Mouse (Mus musculus) kidney, adult 10 weeks (tissue): ENCODE data around the gene Morn5. TPM values are rescaled to one million over a fixed set of nuclear protein-coding genes. Genes with fewer than 3 reads are reported as not detected.

Source experiments
- polyA plus RNA-seq: library from polyadenylated mRNA; stranded (reverse); fragments of 350-450 nt; fragmentation: Illumina TruSeq; extraction: RNeasy Lipid Tissue Mini Kit (QIAGEN cat#74804); gene quantifications from one replicate; pipeline ENCODE4 v1.2.3, GENCODE M21; 2014; ENCODE audit warnings: low read depth, low replicate concordance

Morn5 gene
- not detected for polyA plus RNA-seq

DNA sequence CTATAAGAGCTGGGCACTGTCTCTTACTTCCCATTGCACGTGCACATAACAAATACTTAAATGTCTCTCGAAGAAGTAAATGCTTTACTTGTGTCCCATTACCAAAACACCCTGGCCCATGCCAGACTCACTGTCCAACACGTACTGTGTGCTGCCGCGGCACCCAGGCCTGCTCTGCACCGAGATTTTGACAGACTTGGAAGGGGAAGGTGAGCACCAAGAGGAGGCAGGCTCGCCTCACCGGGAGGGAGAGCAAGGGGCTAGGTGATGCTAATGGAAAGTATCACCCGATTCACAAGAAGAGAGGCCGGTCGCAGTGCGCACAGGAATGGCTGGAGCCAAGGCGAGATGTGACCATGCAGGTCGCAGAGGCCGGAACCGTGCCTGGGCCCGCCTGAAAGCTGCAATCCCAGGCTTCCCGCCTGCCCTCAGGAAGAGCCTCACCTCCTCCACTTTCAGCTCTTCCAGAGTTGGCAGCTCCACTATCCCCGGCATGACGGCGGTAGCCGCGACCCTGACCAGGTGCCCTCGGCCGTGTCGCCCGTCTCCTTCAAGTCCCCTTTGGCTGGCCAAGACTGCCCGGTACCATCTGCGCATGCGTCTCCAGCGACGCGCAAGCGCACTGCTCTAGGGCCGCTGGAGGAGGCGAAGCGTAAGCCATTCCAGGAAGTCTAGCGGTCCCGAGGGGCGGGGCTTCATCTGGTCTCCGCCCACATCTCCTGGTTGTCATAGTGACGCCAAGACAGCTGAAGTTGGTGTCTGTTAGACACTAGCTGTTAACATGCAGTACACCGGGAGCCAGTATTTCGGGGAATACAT, at the start of gene Morn5, which contains the start of gene Ndufa8:
Morn5 (plus strand) TSS at position 711 of the 819 bp plus-strand sequence.
Ndufa8 (minus strand) TSS at position 659 of the 819 bp plus-strand sequence.

DNA sequence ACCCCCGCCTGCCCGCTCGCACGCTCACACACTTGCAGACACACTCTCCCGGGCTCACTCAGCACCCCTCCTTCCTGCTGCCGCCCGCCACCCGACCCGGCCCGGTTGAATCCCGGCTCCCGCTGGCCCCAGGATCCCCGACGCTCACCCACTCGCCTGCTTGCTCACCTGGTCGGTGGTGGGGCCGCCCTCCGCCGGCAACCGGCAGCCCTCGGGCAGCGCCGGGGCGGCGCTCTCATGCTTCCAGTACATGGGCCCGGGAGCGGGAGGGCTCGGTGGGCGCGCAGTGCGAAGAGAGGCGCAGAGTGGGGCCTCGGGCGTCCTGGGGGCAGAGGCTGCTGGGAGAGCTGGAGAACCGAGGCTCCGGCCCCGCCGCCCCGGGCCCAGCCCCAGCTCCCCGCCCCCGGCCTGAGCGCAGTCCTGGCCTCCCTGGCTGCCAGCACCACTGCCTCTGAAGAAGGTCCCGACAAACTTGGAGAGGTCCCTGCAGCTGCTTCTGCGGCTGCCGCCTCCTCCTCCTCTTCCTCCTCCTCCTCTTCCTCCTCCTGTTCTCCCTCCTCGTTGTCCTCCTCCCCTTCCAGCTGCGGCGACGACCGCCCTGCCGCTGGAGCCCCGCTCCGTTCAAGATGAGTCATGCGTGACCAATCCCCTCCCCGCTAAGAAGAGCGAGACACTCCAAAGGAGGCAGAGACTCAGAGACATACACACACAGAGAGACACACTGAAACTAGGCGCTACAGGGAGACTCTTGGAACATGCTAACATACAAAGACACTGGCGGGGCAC, 55.9 kb downstream of the Morn5 start, which contains the start of gene Lhx6:
Lhx6 (minus strand) TSS at position 453 of the 786 bp plus-strand sequence.

Other genes starting within 250 kb of the Morn5 start
- gene Ttll11, start 69.5 kb upstream of the Morn5 start, polyA plus RNA-seq, result not detected
- gene Ndufa8, start 52 bp upstream of the Morn5 start, polyA plus RNA-seq, result 4.9 TPM
- gene Lhx6, start 56.0 kb downstream of the Morn5 start, polyA plus RNA-seq, result not detected
- 37.2 TPM for gene Mrrf, start 86.9 kb downstream of the Morn5 start, polyA plus RNA-seq
- gene Rbm18, start 87.3 kb downstream of the Morn5 start, polyA plus RNA-seq, result 56.5 TPM
- gene Ptgs1, start 181.0 kb downstream of the Morn5 start, polyA plus RNA-seq, result 15.4 TPM